Mouse (Mus musculus) embryonic facial prominence, embryonic 15.5 days (tissue): ENCODE measurements around the gene Mia3. TPM values are rescaled to one million over a fixed set of nuclear protein-coding genes. Genes with fewer than 3 reads are reported as not detected.
A peak's percentile ranks its signal among the peaks of the same experiment; 100 is the strongest.
"Not testable (repeated sequence)": the region's sequence is repeated elsewhere in the genome, so short reads cannot be mapped to it uniquely, and the experiment has no call there.

Experiments
- ATAC-seq: fragments of 200-750 bp; cut with Nextera tagmentation; 2 replicates; pipeline ENCODE4 v1.8.0; 2017; ENCODE audit warnings: low read depth, moderate TSS enrichment; ENCODE audit not compliant: insufficient number of reproducible peaks, low FRiP score, low TSS enrichment
- H3K27ac ChIP-seq: fragments of 300-500 bp; sonication (generic); replicated peaks from 2 replicates; pipeline ENCODE4 v1.5.1; 2015; ENCODE audit warnings: mild to moderate bottlenecking, inconsistent platforms
- H3K27me3 ChIP-seq: fragments of 300-500 bp; sonication (generic); 2 replicates; pipeline ENCODE4 v1.6.1; 2015; ENCODE audit warnings: inconsistent platforms
- H3K36me3 ChIP-seq: fragments of 300-500 bp; sonication (generic); 2 replicates; pipeline ENCODE4 v1.6.1; 2015; ENCODE audit warnings: mild to moderate bottlenecking, inconsistent platforms
- H3K4me1 ChIP-seq: fragments of 300-500 bp; sonication (generic); 2 replicates; pipeline ENCODE4 v1.6.1; 2015; ENCODE audit warnings: inconsistent platforms
- H3K4me2 ChIP-seq: fragments of 300-500 bp; sonication (generic); replicated peaks from 2 replicates; pipeline ENCODE4 v1.6.1; 2015; ENCODE audit warnings: mild to moderate bottlenecking, inconsistent platforms
- H3K4me3 ChIP-seq: fragments of 300-500 bp; sonication (generic); replicated peaks from 2 replicates; pipeline ENCODE4 v1.5.1; 2015; ENCODE audit warnings: mild to moderate bottlenecking, inconsistent platforms
- H3K9ac ChIP-seq: fragments of 300-500 bp; sonication (generic); 2 replicates; pipeline ENCODE4 v1.6.1; 2015; ENCODE audit warnings: inconsistent platforms
- H3K9me3 ChIP-seq: fragments of 300-500 bp; sonication (generic); replicated peaks from 2 replicates; pipeline ENCODE4 v1.6.1; 2016; ENCODE audit warnings: inconsistent platforms
- WGBS: fragments of 180-500 bp; shearing (Covaris S2); methylation state at CpG from one replicate; pipeline ENCODE4 v1.1.7; 2015; 5-methylcytosine and 5-hydroxymethylcytosine counted together
- polyA plus RNA-seq: library from polyadenylated mRNA; unstranded; fragments of >200 nt; fragmentation: Nextera tagmentation; extraction: Ambion mirVana; gene quantifications from 2 replicates; pipeline ENCODE4 v1.2.1, GENCODE M21; 2015

Mia3 gene
- polyA plus RNA-seq, 1 experiment from 2014 or later, result 122 TPM

DNA sequence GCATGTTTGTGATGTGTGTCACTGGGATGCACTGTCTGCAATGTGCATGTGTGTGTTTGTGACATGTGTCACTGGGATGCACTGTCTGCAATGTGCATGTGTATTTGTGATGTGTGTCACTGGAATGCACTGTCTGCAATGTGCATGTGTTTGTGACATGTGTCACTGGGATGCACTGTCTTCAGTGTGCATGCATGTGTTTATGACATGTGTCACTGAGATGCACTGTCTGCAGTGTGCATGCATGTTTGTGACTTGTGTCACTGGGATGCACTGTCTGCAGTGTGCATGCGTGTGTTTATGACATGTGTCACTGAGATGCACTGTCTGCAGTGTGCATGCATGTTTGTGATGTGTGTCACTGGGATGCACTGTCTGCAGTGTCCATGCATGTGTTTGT lies 26.5 kb downstream of the Mia3 start:
- H3K4me3 ChIP-seq, H3K9me3 ChIP-seq, H3K27me3 ChIP-seq, ATAC-seq, H3K27ac ChIP-seq, H3K4me2 ChIP-seq, H3K9ac ChIP-seq: not testable (repeated sequence)
- 97% methylated on average over 1 of the region's 1 CpGs for WGBS
- H3K36me3 ChIP-seq, result peaks cover 39% of the 10 kb centered on the region
- H3K4me1 ChIP-seq, result peaks cover 15% of the 10 kb centered on the region

DNA sequence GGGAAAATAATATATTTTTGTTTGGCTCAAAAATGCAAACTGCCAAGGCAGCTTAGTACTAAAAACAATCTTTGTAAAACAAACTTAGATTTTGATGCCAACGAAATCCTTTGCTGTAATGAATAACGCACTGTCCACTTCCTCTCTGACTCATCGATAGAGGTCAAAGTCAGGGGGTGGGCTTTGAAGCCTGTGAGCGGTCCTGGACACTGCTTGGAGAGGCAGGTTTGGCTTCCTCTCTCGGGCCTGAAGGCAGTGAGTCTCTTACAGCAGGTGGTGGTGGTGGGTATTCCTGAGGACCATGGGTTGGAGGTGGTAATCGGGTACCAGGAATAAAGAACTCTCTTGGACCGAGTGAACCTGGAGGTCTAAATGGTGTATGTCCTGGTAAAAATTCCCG lies 42.2 kb downstream of the Mia3 start:
- WGBS, result 89% methylated on average over 8 of the region's 8 CpGs
- H3K9ac ChIP-seq, result no peak overlapping the region
- H3K4me3 ChIP-seq, result no peak overlapping the region
- H3K27ac ChIP-seq, result no peak overlapping the region
- peaks cover 82% of the 10 kb centered on the region for H3K36me3 ChIP-seq
- no peaks in the 10 kb centered on the region for H3K27me3 ChIP-seq
- ATAC-seq, result no peak
- no peaks in the 10 kb centered on the region for H3K9me3 ChIP-seq
- H3K4me2 ChIP-seq, result no peak overlapping the region
- H3K4me1 ChIP-seq, result no peaks in the 10 kb centered on the region

DNA sequence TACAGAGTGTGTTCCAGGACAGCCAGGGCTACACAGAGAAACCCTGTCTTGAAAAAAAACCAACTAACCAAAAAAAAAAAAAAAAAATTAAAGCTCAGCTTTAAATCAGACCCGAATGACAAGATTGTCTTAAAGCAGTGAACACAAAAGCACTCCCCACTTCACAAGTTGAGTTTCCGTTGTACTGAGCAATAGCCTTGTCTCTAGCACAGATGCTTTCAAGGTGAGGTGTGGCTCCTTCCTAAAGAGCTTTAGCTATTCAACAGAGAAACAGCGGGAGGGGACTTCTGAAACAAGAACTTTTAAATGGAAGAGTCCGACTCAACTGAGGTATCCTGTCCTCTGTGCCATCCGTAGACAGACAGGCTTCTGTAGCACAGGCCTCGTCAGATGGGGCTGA lies 44.9 kb downstream of the Mia3 start:
- H3K9me3 ChIP-seq, result no peaks in the 10 kb centered on the region

DNA sequence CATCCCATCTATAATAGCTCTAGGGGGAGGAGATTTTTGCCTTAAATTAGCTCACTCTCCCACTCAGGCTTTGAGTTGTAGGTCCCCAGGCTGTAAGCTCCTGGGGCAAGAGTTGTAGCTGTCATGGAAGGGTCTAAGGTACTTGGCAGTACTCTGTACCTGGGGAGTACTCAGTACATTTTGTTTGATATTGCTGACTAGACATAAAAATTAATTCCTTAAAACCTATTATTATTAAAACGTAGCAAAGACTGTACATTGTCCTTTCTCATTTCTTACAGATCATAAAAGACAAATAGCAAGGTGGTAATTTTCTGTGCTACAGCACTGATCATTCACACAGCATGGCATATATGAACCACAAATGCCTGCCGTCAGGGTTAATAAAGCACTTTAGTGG lies 45.4 kb downstream of the Mia3 start:
- Histone ChIP-seq H3K27me3 (no peaks in the 10 kb centered on the region), H3K27ac (no peak overlapping the region), H3K4me1 (no peaks in the 10 kb centered on the region), H3K9ac (no peak overlapping the region), H3K4me2 (no peak overlapping the region), H3K9me3 (no peaks in the 10 kb centered on the region), H3K36me3 (peaks cover 78% of the 10 kb centered on the region), H3K4me3 (no peak overlapping the region)
- 85% methylated on average over 2 of the region's 2 CpGs for WGBS
- no peak for ATAC-seq

More for the DNA sequence above, 44.9 kb downstream of the Mia3 start:
- H3K4me3 ChIP-seq, result no peak overlapping the region
- H3K36me3 ChIP-seq, result peaks cover 78% of the 10 kb centered on the region
- H3K27me3 ChIP-seq, result no peaks in the 10 kb centered on the region
- H3K9ac ChIP-seq, result no peak overlapping the region
- H3K27ac ChIP-seq, result no peak overlapping the region
- no peaks in the 10 kb centered on the region for H3K4me1 ChIP-seq
- 93% methylated on average over 6 of the region's 6 CpGs for WGBS
- no peak overlapping the region for H3K4me2 ChIP-seq
- no peak for ATAC-seq

DNA sequence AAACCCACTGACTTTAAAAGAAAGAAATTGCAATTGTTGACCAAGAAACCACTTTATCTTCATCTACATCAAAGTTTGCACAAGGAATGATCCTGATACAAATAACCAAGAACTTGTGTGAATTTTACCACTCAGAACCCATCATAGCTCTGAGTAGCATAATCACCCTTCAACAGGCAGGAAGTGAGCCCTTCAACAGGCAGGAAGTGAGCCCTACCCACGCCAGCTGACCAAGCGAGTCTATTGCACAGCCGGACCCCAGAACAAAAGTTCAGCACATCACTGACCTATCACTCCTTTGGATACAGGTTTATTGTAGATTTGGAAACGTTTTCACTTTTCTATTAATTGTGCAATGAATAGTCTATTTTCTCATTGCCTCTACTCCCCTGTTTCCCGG lies 46.9 kb downstream of the Mia3 start:
- peaks cover 71% of the 10 kb centered on the region for H3K36me3 ChIP-seq

DNA sequence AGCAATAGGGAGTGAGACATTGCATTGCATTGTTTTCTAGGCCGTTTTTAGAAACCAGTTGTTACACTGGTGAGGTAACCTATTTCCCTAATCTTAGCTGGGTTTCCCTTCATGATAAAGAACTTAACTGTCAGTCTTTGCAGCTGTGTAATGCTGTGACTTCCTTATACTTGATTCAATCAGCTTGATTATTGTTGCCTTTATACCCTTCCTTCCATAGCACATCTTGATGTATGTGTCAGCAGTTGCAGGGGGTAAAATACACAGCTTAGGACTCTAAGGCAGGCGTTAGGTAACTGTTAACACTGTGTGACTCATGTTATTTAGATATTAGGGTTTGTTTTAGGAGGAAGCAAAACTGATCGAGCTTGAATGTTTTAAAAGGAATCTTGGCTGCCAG lies 48.6 kb downstream of the Mia3 start:
- ATAC-seq, result no peak
- Histone ChIP-seq H3K4me1 (no peaks in the 10 kb centered on the region), H3K9ac (no peak overlapping the region), H3K27ac (no peak overlapping the region), H3K27me3 (no peaks in the 10 kb centered on the region), H3K9me3 (no peaks in the 10 kb centered on the region), H3K4me2 (no peak overlapping the region), H3K36me3 (peaks cover 73% of the 10 kb centered on the region), H3K4me3 (no peak overlapping the region)
- 73% methylated on average over 3 of the region's 3 CpGs for WGBS

More for the DNA sequence above, 46.9 kb downstream of the Mia3 start:
- H3K4me3 ChIP-seq, H3K27ac ChIP-seq, H3K9ac ChIP-seq, H3K9me3 ChIP-seq, ATAC-seq, H3K4me2 ChIP-seq, H3K4me1 ChIP-seq, H3K27me3 ChIP-seq: not testable (repeated sequence)
- 91% methylated on average over 5 of the region's 5 CpGs for WGBS

DNA sequence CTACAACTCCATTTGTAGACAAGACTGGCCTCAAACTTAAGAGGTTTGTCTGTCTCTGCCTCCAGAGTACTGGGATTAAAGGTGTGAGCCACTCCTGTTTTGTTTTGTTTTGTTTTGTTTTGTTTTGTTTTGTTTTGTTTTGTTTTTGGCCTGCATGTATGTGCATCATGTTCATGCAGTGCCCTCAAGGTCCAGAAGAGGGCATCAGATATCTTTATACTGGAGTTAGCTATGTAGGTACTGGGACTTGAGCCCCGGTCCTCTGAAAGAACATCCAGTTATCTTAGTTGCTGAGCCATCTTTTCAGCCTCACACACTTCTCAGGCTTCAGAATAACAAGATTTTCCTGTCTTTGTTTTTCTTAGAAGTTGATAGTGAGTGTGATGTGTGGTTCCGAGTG lies 53.6 kb downstream of the Mia3 start:
- Histone ChIP-seq H3K4me1 (no peaks in the 10 kb centered on the region), H3K9ac (no peak overlapping the region), H3K9me3 (no peaks in the 10 kb centered on the region), H3K27me3 (no peaks in the 10 kb centered on the region), H3K27ac (no peak overlapping the region), H3K36me3 (peaks cover 67% of the 10 kb centered on the region), H3K4me3 (no peak overlapping the region), H3K4me2 (no peak overlapping the region)
- no peak for ATAC-seq
- 83% methylated on average over 2 of the region's 2 CpGs for WGBS

DNA sequence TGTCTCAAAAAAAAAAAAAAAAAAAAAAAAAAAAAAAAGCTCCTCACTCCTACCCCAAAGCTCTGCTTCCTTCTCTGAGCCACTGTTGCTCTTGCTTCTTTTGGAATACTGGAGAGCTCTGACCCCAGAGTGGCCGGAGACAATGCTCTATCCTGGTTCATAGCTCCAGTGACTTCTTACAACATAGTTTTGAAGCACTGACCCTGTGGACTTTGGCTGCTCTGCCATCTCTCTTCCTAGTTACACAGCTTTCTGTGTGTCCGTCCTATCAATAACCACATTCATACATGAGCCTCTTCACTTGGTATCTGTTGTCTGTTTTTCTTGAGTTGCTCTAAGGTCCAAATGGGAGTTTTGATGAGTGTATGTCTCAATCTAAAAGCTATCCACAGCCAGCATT lies 57.3 kb downstream of the Mia3 start:
- 86% methylated on average over 2 of the region's 2 CpGs for WGBS
- H3K9me3 ChIP-seq, result no peaks in the 10 kb centered on the region
- peaks cover 49% of the 10 kb centered on the region for H3K36me3 ChIP-seq
- no peaks in the 10 kb centered on the region for H3K4me1 ChIP-seq
- H3K9ac ChIP-seq, result no peak overlapping the region
- H3K27ac ChIP-seq, result no peak overlapping the region
- ATAC-seq, result no peak
- H3K27me3 ChIP-seq, result no peaks in the 10 kb centered on the region
- H3K4me3 ChIP-seq, result no peak overlapping the region
- no peak overlapping the region for H3K4me2 ChIP-seq

DNA sequence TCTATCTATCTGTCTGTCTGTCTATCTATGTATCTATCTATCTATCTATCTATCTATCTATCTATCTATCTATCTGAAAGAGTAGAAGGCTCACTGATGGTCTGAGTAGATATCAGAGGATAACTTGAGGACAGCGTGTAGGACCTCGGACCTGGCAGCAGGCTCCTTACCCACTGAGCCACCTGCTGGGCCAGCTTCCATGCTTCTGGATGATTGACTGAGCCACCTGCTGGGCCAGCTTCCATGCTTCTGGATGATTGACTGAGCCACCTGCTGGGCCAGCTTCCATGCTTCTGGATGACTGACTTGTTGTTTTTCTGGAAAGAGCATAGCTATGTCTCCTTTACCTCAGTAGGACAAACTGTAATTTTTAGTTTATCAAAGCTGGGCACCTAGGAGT lies 59.8 kb downstream of the Mia3 start:
- WGBS, result 82% methylated on average over 2 of the region's 2 CpGs
- ATAC-seq, result peak; percentile 43; the same call in 1 of the 2 replicates
- not testable (repeated sequence) for H3K4me3 ChIP-seq, H3K9ac ChIP-seq, H3K4me1 ChIP-seq, H3K9me3 ChIP-seq, H3K4me2 ChIP-seq, H3K27me3 ChIP-seq, H3K27ac ChIP-seq
- peaks cover 27% of the 10 kb centered on the region for H3K36me3 ChIP-seq

DNA sequence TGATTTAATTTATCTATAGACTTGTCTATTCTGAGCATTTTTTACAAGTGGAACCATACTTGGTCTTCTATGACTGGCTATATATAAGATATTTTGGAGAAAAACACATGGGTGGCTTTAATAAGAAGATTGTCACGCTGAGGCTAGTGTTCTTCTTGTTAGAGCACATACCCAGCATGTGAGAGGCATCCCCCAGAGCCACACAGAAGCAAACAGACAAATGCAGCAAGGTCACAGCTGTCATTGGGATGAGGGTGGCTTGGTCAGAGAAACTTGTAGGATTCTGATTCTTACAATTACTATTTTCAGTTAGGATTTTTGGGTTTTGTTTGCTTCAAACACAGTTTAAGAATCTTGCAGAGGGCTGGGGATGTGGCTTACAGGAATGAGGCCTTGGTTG lies 60.9 kb downstream of the Mia3 start:
- Histone ChIP-seq H3K27ac (no peak overlapping the region), H3K4me1 (no peaks in the 10 kb centered on the region), H3K4me2 (no peak overlapping the region), H3K9ac (no peak overlapping the region), H3K36me3 (peaks cover 17% of the 10 kb centered on the region), H3K9me3 (no peaks in the 10 kb centered on the region), H3K27me3 (no peaks in the 10 kb centered on the region), H3K4me3 (no peak overlapping the region)
- 66% methylated on average over 1 of the region's 1 CpGs for WGBS
- ATAC-seq, result no peak

DNA sequence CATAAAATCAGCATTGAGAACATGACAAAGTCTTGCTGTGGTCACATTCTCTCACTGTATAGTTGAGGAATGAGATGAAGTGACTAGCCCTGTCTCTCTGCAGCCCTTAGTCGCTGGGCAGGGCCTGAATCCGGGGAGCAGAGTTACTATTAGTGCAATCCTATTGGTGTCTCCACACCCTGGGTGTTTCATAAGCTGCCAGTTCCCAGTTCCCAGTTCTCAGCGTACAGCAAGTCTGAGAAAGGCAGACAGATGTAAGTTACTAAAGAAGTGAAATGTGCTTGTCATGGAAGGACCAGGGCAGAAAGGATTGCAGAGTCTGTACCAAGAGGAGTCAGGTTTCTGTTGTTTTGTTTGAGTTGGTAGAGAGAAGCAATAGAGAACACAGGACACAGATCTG lies 61.8 kb downstream of the Mia3 start:
- Histone ChIP-seq H3K9ac (no peak overlapping the region), H3K4me1 (no peaks in the 10 kb centered on the region), H3K27me3 (no peaks in the 10 kb centered on the region), H3K27ac (peak overlapping the region; percentile 39; the same call in 1 of the 2 replicates), H3K36me3 (peaks cover 17% of the 10 kb centered on the region), H3K9me3 (no peaks in the 10 kb centered on the region), H3K4me2 (no peak overlapping the region), H3K4me3 (no peak overlapping the region)
- no peak for ATAC-seq
- 50% methylated on average over 3 of the region's 3 CpGs for WGBS

DNA sequence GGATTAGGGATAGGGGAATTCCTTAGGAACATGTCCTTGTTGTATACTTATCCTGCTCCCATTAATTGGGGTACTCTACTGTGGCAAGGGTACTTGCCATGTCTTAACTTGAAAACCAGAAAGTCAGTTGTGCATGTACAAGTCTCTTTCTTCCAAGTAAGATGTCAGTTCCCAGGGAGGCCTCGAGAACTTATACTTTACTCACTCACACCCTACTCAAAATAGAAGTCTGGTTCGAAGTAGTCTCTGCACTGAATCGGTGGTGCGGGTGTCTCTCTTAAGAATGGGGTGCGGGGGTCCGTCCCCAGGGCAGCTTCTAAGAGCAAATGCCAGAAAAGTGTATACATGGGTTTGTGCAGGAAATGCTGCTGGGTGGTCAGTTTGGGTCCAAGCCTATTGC lies 70.2 kb downstream of the Mia3 start:
- ATAC-seq, result no peak
- no peaks in the 10 kb centered on the region for H3K9me3 ChIP-seq
- WGBS, result 87% methylated on average over 6 of the region's 6 CpGs
- no peak overlapping the region for H3K4me3 ChIP-seq
- H3K27me3 ChIP-seq, result no peaks in the 10 kb centered on the region
- no peak overlapping the region for H3K4me2 ChIP-seq
- no peak overlapping the region for H3K9ac ChIP-seq
- no peaks in the 10 kb centered on the region for H3K36me3 ChIP-seq
- no peak overlapping the region for H3K27ac ChIP-seq
- H3K4me1 ChIP-seq, result no peaks in the 10 kb centered on the region
